Mouse (Mus musculus) heart, adult 9 months (tissue): ENCODE measurements at regions not wholly inside any gene's neighbourhood (a gene's known extent, or its start where the extent isn't known, plus 50 kb on each side); places are given as distances from the start of the nearest gene placed in this dataset.

Experiments
- DNase-seq, 2 experiments: peaks; one replicate each; pipeline ENCODE4 v3.0.0; 2022; ENCODE audit warnings: low spot score in 2 of 2

- no peak for DNase-seq
Observed at GRCm38 (mm10) chr15:62901955-62902354, 943.0 kb downstream of the Gsdmc2 start.

GRCm38 (mm10) chr15:62889798-62890197, 955.2 kb downstream of the Gsdmc2 start:
- DNase-seq: no peak

- DNase-seq: no peak
Observed at GRCm38 (mm10) chr15:62885331-62885730, 959.6 kb downstream of the Gsdmc2 start.

GRCm38 (mm10) chr15:62871082-62871766, 973.8 kb downstream of the Gsdmc2 start:
- DNase-seq: no peak

- no peak for DNase-seq
Observed at GRCm38 (mm10) chr15:62862574-62862973, 982.4 kb downstream of the Gsdmc2 start.

GRCm38 (mm10) chr15:62861422-62861821, 983.6 kb downstream of the Gsdmc2 start:
- DNase-seq: no peak

GRCm38 (mm10) chr15:62849326-62849725, 995.7 kb downstream of the Gsdmc2 start:
- DNase-seq: no peak

GRCm38 (mm10) chr15:62845884-62846283, 999.1 kb downstream of the Gsdmc2 start:
- no peak for DNase-seq

GRCm38 (mm10) chr15:62825586-62825985, 1019.4 kb downstream of the Gsdmc2 start:
- DNase-seq: no peak

GRCm38 (mm10) chr15:62823861-62824518, 1021.0 kb downstream of the Gsdmc2 start:
- DNase-seq: no peak

GRCm38 (mm10) chr15:62822305-62822704, 1022.7 kb downstream of the Gsdmc2 start:
- no peak for DNase-seq

GRCm38 (mm10) chr15:62813093-62813492, 1031.9 kb downstream of the Gsdmc2 start:
- no peak for DNase-seq

- DNase-seq: no peak
Observed at GRCm38 (mm10) chr15:62812026-62812425, 1033.0 kb downstream of the Gsdmc2 start.

- DNase-seq: no peak
Observed at GRCm38 (mm10) chr15:62809320-62809719, 1035.7 kb downstream of the Gsdmc2 start.

GRCm38 (mm10) chr15:62808087-62808808, 1036.7 kb downstream of the Gsdmc2 start:
- no peak for DNase-seq

- DNase-seq: no peak
Observed at GRCm38 (mm10) chr15:62807364-62807763, 1037.6 kb downstream of the Gsdmc2 start.

- no peak for DNase-seq
Observed at GRCm38 (mm10) chr15:62802770-62803169, 1042.2 kb downstream of the Gsdmc2 start.

GRCm38 (mm10) chr15:62798731-62799130, 1046.2 kb downstream of the Gsdmc2 start:
- DNase-seq: peak in 1 of 2 experiments; percentile 2

- no peak for DNase-seq
Observed at GRCm38 (mm10) chr15:62793569-62793968, 1051.4 kb downstream of the Gsdmc2 start.

GRCm38 (mm10) chr15:62792084-62792483, 1052.9 kb downstream of the Gsdmc2 start:
- DNase-seq: no peak

GRCm38 (mm10) chr15:62787753-62788152, 1057.2 kb downstream of the Gsdmc2 start:
- DNase-seq: no peak

GRCm38 (mm10) chr15:62786315-62786714, 1058.7 kb downstream of the Gsdmc2 start:
- DNase-seq: no peak
